Mouse (Mus musculus): ENCODE measurements around the gene Tmem217.

GRCm38 (mm10) chr17:29552162-29552732 lies at the start of gene Tmem217:
- TF ChIP-seq CTCF (IDR thresholded peaks at IDR 0.05; ENCODE audit: low read depth) (no peak), EP300 (IDR thresholded peaks at IDR 0.05; ENCODE audit: low read depth) (no peak)

All from heart, postnatal 0 days (tissue).